Mouse (Mus musculus) B cell, adult 62 days (primary cell): ENCODE measurements around the gene Csgalnact2. TPM values are rescaled to one million over a fixed set of nuclear protein-coding genes. Genes with fewer than 3 reads are reported as not detected.

Experiments
- total RNA-seq: library from RNA; stranded (reverse); gene quantifications from 4 replicates; pipeline ENCODE4 v1.2.4, GENCODE M21; 2023

Gene Csgalnact2
- total RNA-seq = 18.4 to 22.1 TPM (median 20.9 TPM) in 4 replicates

GRCm38 (mm10) chr6:118138731-118139709, at the start of gene Csgalnact2:
TSS of gene Csgalnact2 (minus strand) at chr6:118139140.

Other genes with a start within 250 kb of the Csgalnact2 start
- 681 to 748 TPM (median 710 TPM) in 4 replicates for gene Hnrnpf, start 238.8 kb downstream of the Csgalnact2 start, total RNA-seq
- gene Fxyd4, start 201.4 kb downstream of the Csgalnact2 start, total RNA-seq = 1.5 to 2.4 TPM in 2 of 4 replicates, not detected in the others
- 0.27 to 0.55 TPM (median 0.35 TPM) in 4 replicates for gene Rasgef1a, start 127.7 kb downstream of the Csgalnact2 start, total RNA-seq
- gene Ret, start 58.6 kb upstream of the Csgalnact2 start, total RNA-seq = 0.17 to 0.19 TPM in 2 of 4 replicates, not detected in the others